Mouse (Mus musculus): ENCODE results near the gene Auts2.
A peak's percentile ranks its signal among the peaks of the same experiment; 100 is the strongest.

The Auts2 gene

GRCm38 (mm10) chr5:131805277-131805676 is 737.9 kb downstream of the Auts2 start:
- no peak for DNase-seq (ENCODE audit: low read depth, low spot score)

GRCm38 (mm10) chr5:131803609-131804008 is 739.5 kb downstream of the Auts2 start:
- no peak for DNase-seq (ENCODE audit: low read depth, low spot score)

- DNase-seq (ENCODE audit: low read depth, low spot score): no peak
Measured at GRCm38 (mm10) chr5:131802340-131803036, 740.7 kb downstream of the Auts2 start.

DNA sequence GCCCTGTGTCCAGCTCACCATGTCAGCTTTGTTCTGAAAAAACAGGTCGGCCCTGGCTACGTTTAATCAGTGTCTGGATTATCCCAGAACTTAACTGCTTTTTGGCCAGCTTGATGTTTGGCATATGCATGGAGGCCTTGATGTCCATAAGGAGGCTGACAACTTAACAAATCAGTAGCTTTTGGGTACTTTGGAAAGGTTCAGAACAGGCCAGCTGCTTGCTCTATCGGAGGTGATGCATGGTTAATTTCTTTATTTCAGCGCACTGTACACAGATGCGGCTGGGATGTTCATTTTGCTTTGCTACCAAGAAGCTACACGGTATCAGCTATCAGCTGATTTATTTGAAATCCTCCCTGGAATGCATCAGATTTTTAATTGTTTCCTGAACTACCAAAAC is 741.2 kb downstream of the Auts2 start:
- no peak for DNase-seq (ENCODE audit: low read depth, low spot score)

GRCm38 (mm10) chr5:131798373-131798772 is 744.8 kb downstream of the Auts2 start:
- DNase-seq (ENCODE audit: low read depth, low spot score): no peak

- peak; percentile 9 for DNase-seq (ENCODE audit: low read depth, low spot score)
Measured at GRCm38 (mm10) chr5:131797044-131797443, 746.1 kb downstream of the Auts2 start.

- no peak for DNase-seq (ENCODE audit: low read depth, low spot score)
Measured at GRCm38 (mm10) chr5:131794411-131795133, 748.6 kb downstream of the Auts2 start.

DNA sequence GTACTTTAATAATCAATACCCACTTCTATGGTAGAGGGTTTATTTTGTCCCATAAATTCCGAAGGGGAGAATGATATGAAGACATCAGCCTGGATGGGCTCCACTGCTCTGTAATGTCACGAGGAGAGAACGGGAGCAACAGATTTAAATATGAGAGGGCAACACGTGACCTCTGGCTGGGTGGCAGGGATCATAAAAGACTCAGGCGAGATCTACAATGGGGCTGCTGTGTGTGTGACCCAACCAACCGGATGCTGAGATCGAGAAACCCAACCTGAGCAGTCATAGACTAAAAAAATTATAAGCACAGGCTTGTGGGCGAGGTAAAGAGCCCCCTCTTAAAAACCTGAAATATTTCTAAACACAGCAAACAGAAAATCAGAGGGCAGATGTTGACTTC is 753.5 kb downstream of the Auts2 start:
- DNase-seq (ENCODE audit: low read depth, low spot score): no peak

GRCm38 (mm10) chr5:131788008-131788407 is 755.1 kb downstream of the Auts2 start:
- no peak for DNase-seq (ENCODE audit: low read depth, low spot score)

DNA sequence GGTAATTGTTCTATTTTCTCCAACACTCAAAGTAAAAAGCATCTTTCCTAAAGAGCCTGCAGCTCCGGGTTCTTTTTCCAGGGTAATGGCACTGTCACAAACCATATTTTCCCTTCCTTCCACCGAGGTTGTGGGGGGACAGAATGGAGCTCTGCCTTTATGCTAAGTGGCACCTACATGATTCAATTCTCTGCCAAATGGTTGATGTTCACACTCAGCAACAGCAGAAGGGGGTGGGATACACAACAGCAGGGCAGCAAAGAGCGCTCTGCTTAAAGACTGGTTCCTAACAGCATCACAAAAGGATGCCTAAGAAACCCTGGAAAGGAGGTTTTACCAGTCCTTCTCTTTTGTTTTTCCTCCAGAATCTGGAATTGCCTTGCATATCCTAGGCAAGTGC is 759.9 kb downstream of the Auts2 start:
- DNase-seq (ENCODE audit: low read depth, low spot score): no peak

DNA sequence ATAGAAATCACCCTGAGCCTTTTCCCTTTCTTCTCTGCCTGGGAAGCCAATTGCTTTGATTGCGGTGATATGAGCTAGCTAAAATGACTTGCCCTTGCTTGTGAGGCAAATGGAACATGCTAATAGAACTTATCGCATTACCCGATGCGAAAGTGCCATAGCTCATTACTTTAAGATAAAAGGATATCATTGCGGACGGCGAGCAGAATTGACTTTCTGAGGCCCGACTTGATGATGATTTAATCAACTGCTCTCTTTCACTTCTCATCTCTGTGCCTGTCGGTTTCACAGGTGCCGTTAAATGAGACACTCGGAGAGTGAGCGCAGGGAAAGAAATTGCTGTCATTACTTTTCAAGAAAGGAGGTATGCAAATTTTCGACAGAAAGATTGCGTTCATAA is 762.1 kb downstream of the Auts2 start:
- DNase-seq (ENCODE audit: low read depth, low spot score): no peak

GRCm38 (mm10) chr5:131779171-131779570 is 764.0 kb downstream of the Auts2 start:
- DNase-seq (ENCODE audit: low read depth, low spot score): no peak

DNA sequence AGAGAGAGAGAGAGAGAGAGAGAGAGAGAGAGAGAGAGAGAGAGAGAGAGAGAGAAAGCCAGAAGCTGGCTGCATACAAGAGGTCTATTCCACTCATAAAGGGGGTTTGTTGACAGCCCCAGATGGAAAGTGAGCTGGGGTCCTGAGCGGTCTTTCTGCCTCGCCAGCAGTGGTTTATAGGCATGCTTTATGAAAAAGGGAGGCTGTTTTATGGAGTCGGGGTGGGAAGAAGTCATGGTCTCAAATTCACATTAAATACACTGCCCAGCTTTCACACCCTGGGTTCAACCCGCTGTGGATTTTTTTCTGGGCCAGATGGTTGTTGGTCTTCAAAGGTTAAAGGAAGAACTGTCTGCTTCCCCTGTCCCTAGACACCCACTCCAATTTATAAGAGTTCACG is 767.5 kb downstream of the Auts2 start:
- DNase-seq (ENCODE audit: low read depth, low spot score): no peak

- DNase-seq (ENCODE audit: low read depth, low spot score): no peak
Measured at GRCm38 (mm10) chr5:131775222-131775621, 767.9 kb downstream of the Auts2 start.

- DNase-seq (ENCODE audit: low read depth, low spot score): no peak
Measured at GRCm38 (mm10) chr5:131774792-131775191, 768.4 kb downstream of the Auts2 start.

- DNase-seq (ENCODE audit: low read depth, low spot score): no peak
Measured at GRCm38 (mm10) chr5:131772616-131773015, 770.5 kb downstream of the Auts2 start.

GRCm38 (mm10) chr5:131769273-131769672 is 773.9 kb downstream of the Auts2 start:
- DNase-seq (ENCODE audit: low read depth, low spot score): no peak

DNA sequence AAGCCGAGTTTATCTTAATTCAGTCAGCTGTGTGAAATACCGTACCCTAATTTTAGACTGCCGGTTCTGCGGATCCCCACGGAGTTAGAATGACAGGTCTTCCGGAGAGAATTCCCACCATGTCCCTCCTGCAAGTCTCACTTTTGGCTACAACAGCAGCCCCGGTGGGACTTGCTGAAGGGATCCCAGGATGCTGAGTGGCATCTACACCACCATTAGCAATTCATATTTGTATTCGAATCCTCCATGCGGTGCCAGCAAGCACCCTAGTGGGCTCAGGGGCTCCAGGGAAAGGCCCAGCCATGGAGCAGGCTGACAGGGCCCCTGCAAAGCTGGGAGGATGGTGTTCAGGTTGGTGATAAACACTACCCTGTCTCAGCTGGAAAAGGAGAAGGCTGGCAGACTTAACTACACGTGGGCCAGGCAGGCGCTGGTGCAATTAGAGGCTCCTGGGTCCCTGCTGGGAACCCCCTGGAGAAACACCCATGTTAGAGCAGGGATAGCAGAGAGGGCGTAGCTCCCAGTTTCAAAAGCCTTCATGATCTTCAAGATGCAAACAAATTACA is 775.4 kb downstream of the Auts2 start:
- DNase-seq (ENCODE audit: low read depth, low spot score): no peak

GRCm38 (mm10) chr5:131767176-131767575 is 776.0 kb downstream of the Auts2 start:
- no peak for DNase-seq (ENCODE audit: low read depth, low spot score)

- DNase-seq (ENCODE audit: low read depth, low spot score): no peak
Measured at GRCm38 (mm10) chr5:131759432-131759831, 783.7 kb downstream of the Auts2 start.

GRCm38 (mm10) chr5:131750330-131750729 is 792.8 kb downstream of the Auts2 start:
- DNase-seq (ENCODE audit: low read depth, low spot score): no peak

DNA sequence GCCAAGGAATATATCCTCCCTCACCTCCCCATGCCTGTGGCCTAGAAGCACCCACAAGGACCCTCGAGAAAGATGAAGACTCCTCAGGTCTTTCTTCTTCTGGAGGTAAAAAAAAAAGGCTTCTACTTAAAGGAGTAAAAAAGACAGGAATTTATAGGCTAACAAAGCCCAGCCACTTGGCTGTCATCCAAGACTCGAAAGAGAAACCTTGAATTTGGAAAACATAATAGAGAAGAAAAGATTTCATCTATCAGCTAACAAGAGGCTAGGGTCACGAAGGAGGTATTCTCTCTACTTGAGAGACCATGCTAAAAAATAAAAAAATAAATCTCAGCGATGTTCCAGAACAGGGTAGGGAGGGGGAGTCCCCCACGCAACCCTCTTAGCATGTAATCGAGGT is 793.9 kb downstream of the Auts2 start:
- no peak for DNase-seq (ENCODE audit: low read depth, low spot score)

GRCm38 (mm10) chr5:131743069-131743468 is 800.1 kb downstream of the Auts2 start:
- no peak for DNase-seq (ENCODE audit: low read depth, low spot score)

Measured in skeletal muscle tissue, adult 2 months (tissue).